Mouse (Mus musculus): Measurements from ENCODE around the gene Prkcz.
"Not testable (repeated sequence)": the region's sequence is repeated elsewhere in the genome, so short reads cannot be mapped to it uniquely, and the experiment has no call there.

Prkcz gene

GRCm38 (mm10) chr4:155359560-155360464, 1.3 kb downstream of the Prkcz start:
- no peak for DNase-seq (ENCODE audit: low spot score in 2 of 2)

- DNase-seq (ENCODE audit: low spot score in 2 of 2), result no peak
Measured at GRCm38 (mm10) chr4:155357601-155358000, 3.6 kb downstream of the Prkcz start.

GRCm38 (mm10) chr4:155356354-155356753, 4.8 kb downstream of the Prkcz start:
- DNase-seq (ENCODE audit: low spot score in 2 of 2), result no peak

GRCm38 (mm10) chr4:155354546-155354945, 6.6 kb downstream of the Prkcz start:
- no peak for DNase-seq (ENCODE audit: low spot score in 2 of 2)

GRCm38 (mm10) chr4:155354035-155354434, 7.1 kb downstream of the Prkcz start:
- DNase-seq (ENCODE audit: low spot score in 2 of 2), result no peak

DNA sequence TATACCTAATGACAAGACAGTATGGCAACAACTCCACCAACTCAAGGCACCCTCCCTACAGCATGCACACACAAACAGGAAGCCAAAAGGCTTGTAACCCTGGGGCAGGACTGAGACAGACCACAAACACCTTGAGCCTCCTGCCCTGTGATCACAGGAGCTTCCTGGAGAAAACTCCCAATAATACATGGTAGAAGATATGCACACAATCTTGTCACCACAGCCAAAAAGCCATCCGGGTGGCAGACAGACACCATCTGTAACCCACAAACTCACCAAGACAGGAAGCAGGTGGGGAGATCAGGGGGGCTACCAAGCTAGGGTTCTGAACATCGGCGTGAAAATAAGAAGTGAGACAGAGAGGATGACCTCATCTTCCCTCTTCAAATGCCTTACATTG, 8.6 kb downstream of the Prkcz start:
- DNase-seq (ENCODE audit: low spot score in 2 of 2), result no peak

DNA sequence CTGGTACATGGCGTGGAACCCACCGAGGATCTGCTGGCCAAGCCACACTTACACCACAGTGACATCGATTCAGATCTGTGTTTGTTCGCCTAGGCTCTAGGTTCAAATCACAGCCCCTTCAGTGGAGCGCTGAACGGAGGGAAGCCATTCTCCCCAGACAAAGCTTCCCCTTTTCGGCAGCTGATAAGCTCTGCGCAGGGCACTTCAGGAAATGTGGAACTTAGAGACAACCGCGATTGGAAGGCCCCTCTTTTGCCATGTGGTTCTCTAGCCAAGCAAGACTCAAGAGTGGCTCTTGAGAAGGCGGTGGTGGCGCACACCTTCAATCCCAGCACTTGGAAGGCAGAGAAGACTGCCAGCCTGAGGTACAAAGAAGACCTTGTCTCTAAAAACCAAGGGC, 14.8 kb downstream of the Prkcz start:
- no peak for DNase-seq (ENCODE audit: low spot score in 2 of 2)

GRCm38 (mm10) chr4:155345608-155345953, 15.6 kb downstream of the Prkcz start:
- DNase-seq (ENCODE audit: low spot score in 2 of 2), result peak; percentile 71 to 80

GRCm38 (mm10) chr4:155344716-155345607, 16.2 kb downstream of the Prkcz start:
- peak; percentile 28 to 34 for DNase-seq (ENCODE audit: low spot score in 2 of 2)

GRCm38 (mm10) chr4:155344299-155344600, 16.9 kb downstream of the Prkcz start:
- DNase-seq (ENCODE audit: low spot score in 2 of 2), result peak in 1 of 2 experiments; percentile 25

- DNase-seq (ENCODE audit: low spot score in 2 of 2), result no peak
Measured at GRCm38 (mm10) chr4:155343415-155344298, 17.5 kb downstream of the Prkcz start.

DNA sequence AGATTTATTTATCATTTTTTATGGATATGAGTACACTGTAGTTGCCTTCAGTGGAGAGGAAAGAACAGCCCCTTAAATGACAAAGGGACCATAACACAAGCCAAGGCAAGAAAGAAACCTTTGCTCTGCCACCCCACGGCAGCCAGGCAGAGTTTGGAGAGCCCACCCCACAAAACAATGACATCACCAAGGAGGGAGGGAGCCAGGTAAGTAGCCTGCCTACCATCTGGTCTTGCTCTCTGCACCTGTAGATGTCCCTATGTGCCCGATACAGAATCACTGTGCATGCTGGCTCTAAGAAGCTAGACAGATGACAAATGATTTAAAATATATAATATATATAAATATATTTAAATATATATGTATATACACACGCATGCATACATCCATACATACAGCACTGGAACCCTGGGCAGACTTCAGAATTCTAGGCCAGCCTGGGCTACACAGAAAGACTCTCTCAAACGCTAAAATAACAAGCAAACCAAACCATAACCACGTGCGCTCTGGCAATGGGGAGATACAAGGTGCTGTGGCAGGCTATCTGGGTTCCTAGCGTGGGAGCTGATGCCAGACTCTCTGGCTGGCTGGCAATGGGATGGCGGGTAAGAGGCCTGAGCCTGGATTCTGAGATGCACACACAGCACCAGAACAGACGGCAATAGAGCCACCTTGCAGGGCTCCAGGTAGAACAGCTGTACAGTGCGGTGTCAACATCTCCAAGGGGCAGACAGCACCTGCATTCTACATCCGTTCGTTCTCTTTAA, 24.7 kb downstream of the Prkcz start:
- DNase-seq (ENCODE audit: low spot score in 2 of 2), result no peak

- no peak for DNase-seq (ENCODE audit: low spot score in 2 of 2)
Measured at GRCm38 (mm10) chr4:155332253-155332652, 28.9 kb downstream of the Prkcz start.

- DNase-seq (ENCODE audit: low spot score in 2 of 2), result not testable (repeated sequence)
Measured at GRCm38 (mm10) chr4:155328385-155328784, 32.8 kb downstream of the Prkcz start.

DNA sequence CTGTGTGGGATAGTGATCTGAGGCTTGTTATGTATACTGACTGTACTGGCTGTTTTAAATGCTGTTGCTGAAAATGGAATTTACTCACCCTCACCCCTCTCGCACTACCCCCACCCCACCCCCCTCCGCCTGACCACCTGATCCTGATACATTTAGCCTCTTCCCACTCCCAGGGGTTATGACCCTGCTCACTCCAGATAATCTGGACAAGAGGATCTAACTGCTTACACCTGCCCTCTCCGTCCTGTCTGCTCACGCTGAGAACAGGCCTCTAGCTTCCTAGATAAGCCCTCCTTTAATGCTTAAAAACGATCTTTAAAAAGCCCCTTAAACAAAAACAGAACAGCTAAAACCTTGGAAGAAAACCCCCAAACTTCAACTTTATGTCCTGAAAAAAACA, 35.4 kb downstream of the Prkcz start:
- no peak for DNase-seq (ENCODE audit: low spot score in 2 of 2)

DNA sequence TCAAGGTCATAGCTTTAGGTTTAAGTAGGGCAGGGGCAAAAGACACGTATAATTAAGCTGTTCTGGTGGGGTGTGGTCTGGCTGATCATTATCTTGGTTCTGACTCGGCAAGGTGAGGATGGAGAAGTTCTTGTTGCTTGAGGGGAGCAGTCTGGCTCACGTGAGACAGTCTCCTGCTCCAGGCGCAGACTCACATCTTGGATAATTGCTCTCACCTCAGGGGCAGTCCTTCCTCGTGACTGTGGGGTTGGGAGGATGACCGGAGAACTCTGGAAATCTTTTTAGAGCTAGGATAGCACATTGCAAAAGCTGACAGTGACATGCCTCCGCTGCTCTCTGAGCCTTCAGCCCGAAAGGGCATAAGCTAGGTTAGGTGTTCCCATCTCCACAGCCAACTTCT, 36.6 kb downstream of the Prkcz start:
- DNase-seq (ENCODE audit: low spot score in 2 of 2), result no peak

DNA sequence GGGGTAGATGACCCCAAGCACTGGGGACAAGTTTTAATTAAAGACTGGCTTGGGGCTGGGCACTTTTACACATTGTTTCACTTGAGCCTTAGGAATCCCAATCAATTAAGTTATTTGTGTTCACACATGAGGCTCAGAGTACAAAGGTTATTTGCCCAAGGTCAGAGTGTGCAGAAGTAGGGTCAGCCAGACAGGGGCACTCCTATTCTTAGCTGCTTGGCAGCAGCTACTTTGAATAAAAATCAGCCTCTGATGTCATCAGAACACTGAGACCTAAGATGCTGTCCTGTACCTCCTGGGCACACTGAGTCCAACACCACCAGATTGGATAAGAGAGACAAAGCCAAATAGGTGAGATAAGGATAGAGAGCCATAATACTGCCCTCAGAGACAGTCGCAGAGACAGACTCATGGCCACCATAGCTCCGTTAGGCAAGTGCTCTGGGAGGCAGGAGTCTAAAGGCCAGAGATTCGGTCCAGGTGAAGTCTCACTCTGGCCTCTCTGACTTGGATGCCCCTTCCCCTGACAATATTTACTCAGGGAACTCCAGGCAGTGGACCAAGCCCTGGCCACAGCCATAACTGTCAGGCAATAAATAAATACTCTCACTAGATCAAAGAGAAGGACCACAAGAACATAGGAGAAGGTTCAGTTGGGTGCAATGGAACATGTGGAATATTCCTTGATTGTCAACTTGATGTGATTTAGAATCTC, 37.9 kb downstream of the Prkcz start:
- no peak for DNase-seq (ENCODE audit: low spot score in 2 of 2)

DNA sequence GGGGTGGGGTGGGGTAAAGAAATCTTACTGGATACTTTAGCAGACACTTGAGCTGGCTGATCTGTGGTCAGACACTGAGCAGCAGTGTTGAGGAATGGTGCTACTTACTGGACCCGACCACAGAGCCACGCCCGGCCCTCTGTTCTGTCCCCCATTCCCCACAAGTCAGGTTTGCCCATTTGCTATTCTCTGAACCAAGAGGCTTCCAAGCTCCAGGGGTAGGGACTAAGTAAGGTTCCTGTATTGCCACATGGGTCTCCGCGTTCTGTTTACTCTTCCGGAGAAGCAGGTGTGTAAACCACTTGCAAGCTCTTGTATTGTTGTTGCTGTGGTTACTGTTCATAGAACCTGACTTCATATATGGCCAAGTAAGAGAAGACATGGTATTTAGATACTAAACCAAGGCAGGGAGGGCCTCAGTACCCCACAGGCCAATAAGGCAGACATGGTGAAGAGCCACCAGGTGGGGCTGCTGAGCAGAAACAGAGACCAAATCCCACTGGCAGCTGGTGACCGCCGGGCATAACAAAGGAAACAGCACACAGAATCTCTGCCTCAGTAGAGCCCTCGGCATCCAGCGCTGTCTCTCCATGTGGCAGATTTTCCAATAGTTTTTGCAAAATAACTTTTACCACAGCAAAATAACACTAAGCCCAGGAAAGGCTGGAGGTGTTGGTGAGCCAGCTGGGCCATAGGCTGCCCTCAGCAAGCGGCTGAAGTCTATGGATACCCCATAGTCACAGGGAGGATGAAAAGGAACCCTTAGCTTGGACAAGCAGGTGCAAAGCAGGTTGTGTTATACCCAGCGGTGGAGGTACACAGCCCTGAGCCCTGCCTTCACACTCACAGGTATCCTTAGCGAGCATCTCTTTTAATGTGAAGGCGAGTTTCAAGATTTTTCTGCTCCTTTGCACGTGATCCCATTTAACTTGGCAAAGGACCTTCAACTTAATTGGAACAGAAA, 40.6 kb downstream of the Prkcz start:
- no peak for DNase-seq (ENCODE audit: low spot score in 2 of 2)

DNA sequence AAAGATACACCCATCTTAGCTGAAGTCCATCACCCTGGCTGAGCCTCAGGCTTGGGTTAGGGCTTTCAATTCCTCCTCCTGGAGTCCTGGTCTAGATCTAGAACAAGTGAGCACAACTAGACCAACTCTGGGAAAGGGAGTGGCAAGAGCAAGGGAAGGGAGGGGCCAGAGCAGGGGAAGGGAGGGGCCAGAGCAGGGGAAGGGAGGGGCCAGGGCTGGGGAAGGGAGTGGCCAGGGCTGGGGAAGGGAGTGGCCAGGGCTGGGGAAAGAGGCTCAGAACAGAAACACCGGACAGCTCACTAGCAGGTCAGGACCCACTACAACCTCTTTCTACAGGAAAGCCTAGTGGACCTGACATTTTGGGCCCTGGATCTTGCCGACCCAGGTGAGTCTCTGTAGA, 42.9 kb downstream of the Prkcz start:
- no peak for DNase-seq (ENCODE audit: low spot score in 2 of 2)
